Mouse (Mus musculus) thymus, adult 2 months (tissue): Measurements from ENCODE around the gene Man1c1. TPM values are rescaled to one million over a fixed set of nuclear protein-coding genes. Genes with fewer than 3 reads are reported as not detected.

ENCODE experiments used
- DNase-seq: peaks from one replicate; pipeline ENCODE4 v3.0.0; 2021
- H3K27ac ChIP-seq: fragments of 200-500 bp; 2 replicates; pipeline ENCODE4 v1.5.1; 2012; ENCODE audit warnings: low read length, control low read depth; ENCODE audit not compliant: control insufficient read depth, insufficient read depth
- H3K27me3 ChIP-seq: fragments of 200-500 bp; 2 replicates; pipeline ENCODE4 v1.6.1; 2012; ENCODE audit warnings: mild to moderate bottlenecking, low read length, moderate library complexity, mixed read lengths; ENCODE audit not compliant: control insufficient read depth, insufficient read depth
- H3K36me3 ChIP-seq: fragments of 200-500 bp; 2 replicates; pipeline ENCODE4 v1.6.1; 2012; ENCODE audit warnings: mild to moderate bottlenecking, low read length, moderate library complexity; ENCODE audit not compliant: control insufficient read depth, insufficient read depth
- H3K4me1 ChIP-seq: fragments of 200-500 bp; replicated peaks from 2 replicates; pipeline ENCODE4 v1.6.1; 2012; ENCODE audit warnings: low read length; ENCODE audit not compliant: control insufficient read depth, insufficient read depth
- H3K4me3 ChIP-seq: fragments of 200-500 bp; 2 replicates; pipeline ENCODE4 v1.5.1; 2012; ENCODE audit warnings: mild to moderate bottlenecking, low read length, control low read depth, moderate library complexity; ENCODE audit not compliant: control insufficient read depth, insufficient read depth
- CTCF ChIP-seq: fragments of 200-500 bp; IDR thresholded peaks from 2 replicates; pipeline ENCODE4 v1.5.1; 2012; ENCODE audit warnings: mild to moderate bottlenecking, control low read depth, low read length, moderate library complexity, borderline replicate concordance; ENCODE audit not compliant: control insufficient read depth, poor library complexity, insufficient read depth; ENCODE audit errors: extremely low read depth
- POLR2A ChIP-seq: fragments of 200-500 bp; IDR thresholded peaks from 2 replicates; pipeline ENCODE4 v1.6.1; 2012; ENCODE audit warnings: mild to moderate bottlenecking, low read length, control low read depth, moderate library complexity; ENCODE audit not compliant: control insufficient read depth, poor library complexity, insufficient read depth; ENCODE audit errors: extremely low read depth
- WGBS: fragments of 180-500 bp; shearing (Covaris S2); methylation state at CpG from one replicate; pipeline ENCODE4 v1.1.7; 2018; 5-methylcytosine and 5-hydroxymethylcytosine counted together
- polyA plus RNA-seq: library from polyadenylated mRNA; depleted of rRNA; stranded (reverse); fragments of >200 nt; gene quantifications from 2 replicates; pipeline ENCODE4 v1.2.3, GENCODE M21; 2012

Man1c1 gene
- polyA plus RNA-seq, 1 experiment, result 5.5 TPM

GRCm38 (mm10) chr4:134562014-134562413 is 142.1 kb downstream of the Man1c1 start:
- no peak overlapping the region for H3K4me3 ChIP-seq

GRCm38 (mm10) chr4:134560699-134561098 is 143.4 kb downstream of the Man1c1 start:
- no peak for TF ChIP-seq POLR2A
- no peak for TF ChIP-seq CTCF
- Histone ChIP-seq H3K36me3 (no peaks in the 10 kb centered on the region), H3K4me1 (peaks cover 15% of the 10 kb centered on the region), H3K4me3 (no peak overlapping the region), H3K27ac (no peak overlapping the region), H3K27me3 (no peaks in the 10 kb centered on the region)
- WGBS, result 97% methylated on average over 8 of the region's 8 CpGs
- DNase-seq, result no peak

More at GRCm38 (mm10) chr4:134562014-134562413, 142.1 kb downstream of the Man1c1 start:
- no peak for DNase-seq
- no peaks in the 10 kb centered on the region for H3K27me3 ChIP-seq
- no peak overlapping the region for H3K27ac ChIP-seq
- WGBS, result 95% methylated on average over 2 of the region's 2 CpGs
- H3K4me1 ChIP-seq, result peaks cover 15% of the 10 kb centered on the region
- no peak for TF ChIP-seq CTCF
- no peak for TF ChIP-seq POLR2A
- no peaks in the 10 kb centered on the region for H3K36me3 ChIP-seq

- TF ChIP-seq CTCF (no peak), POLR2A (0 out of 2 replicates have a peak, but pooled peaks have one; percentile 24)
- H3K36me3 ChIP-seq, result no peaks in the 10 kb centered on the region
- H3K27ac ChIP-seq, result no peak overlapping the region
- 46% methylated on average over 7 of the region's 7 CpGs for WGBS
- H3K4me1 ChIP-seq, result peaks cover 15% of the 10 kb centered on the region
- no peak for DNase-seq
- no peaks in the 10 kb centered on the region for H3K27me3 ChIP-seq
- H3K4me3 ChIP-seq, result no peak overlapping the region
Observed at GRCm38 (mm10) chr4:134559154-134559553, 144.9 kb downstream of the Man1c1 start.

GRCm38 (mm10) chr4:134558570-134559113 is 145.4 kb downstream of the Man1c1 start:
- H3K4me1 ChIP-seq, result peaks cover 15% of the 10 kb centered on the region
- H3K27me3 ChIP-seq, result no peaks in the 10 kb centered on the region
- 11% methylated on average over 9 of the region's 9 CpGs for WGBS
- no peaks in the 10 kb centered on the region for H3K36me3 ChIP-seq
- DNase-seq, result peak; percentile 46
- no peak for TF ChIP-seq POLR2A
- TF ChIP-seq CTCF, result no peak
- no peak overlapping the region for H3K4me3 ChIP-seq
- no peak overlapping the region for H3K27ac ChIP-seq

- TF ChIP-seq CTCF (no peak), POLR2A (no peak)
- Histone ChIP-seq H3K4me3 (no peak overlapping the region), H3K27ac (peak overlapping the region; percentile 1; the same call in 1 of the 2 replicates), H3K36me3 (no peaks in the 10 kb centered on the region), H3K4me1 (peaks cover 15% of the 10 kb centered on the region), H3K27me3 (no peaks in the 10 kb centered on the region)
- no peak for DNase-seq
- WGBS, result 6% methylated on average over 16 of the region's 16 CpGs
Observed at GRCm38 (mm10) chr4:134557626-134558249, 146.4 kb downstream of the Man1c1 start.

- no peak overlapping the region for H3K27ac ChIP-seq
- TF ChIP-seq CTCF (no peak), POLR2A (no peak)
- no peaks in the 10 kb centered on the region for H3K36me3 ChIP-seq
- 82% methylated on average over 8 of the region's 8 CpGs for WGBS
- H3K27me3 ChIP-seq, result 0 out of 2 replicates have a peak, but pooled peaks cover 4% of the 10 kb centered on the region
- no peak overlapping the region for H3K4me3 ChIP-seq
- DNase-seq, result no peak
- peaks cover 15% of the 10 kb centered on the region for H3K4me1 ChIP-seq
Observed at GRCm38 (mm10) chr4:134555956-134556580, 148.0 kb downstream of the Man1c1 start.

GRCm38 (mm10) chr4:134553631-134554030 is 150.5 kb downstream of the Man1c1 start:
- peaks cover 4% of the 10 kb centered on the region; the same call in 1 of the 2 replicates for H3K27me3 ChIP-seq
- WGBS, result 96% methylated on average over 1 of the region's 1 CpGs
- no peak for DNase-seq
- TF ChIP-seq CTCF (no peak), POLR2A (no peak)
- H3K4me3 ChIP-seq, result no peak overlapping the region
- no peak overlapping the region for H3K27ac ChIP-seq
- no peaks in the 10 kb centered on the region for H3K36me3 ChIP-seq
- H3K4me1 ChIP-seq, result peaks cover 7% of the 10 kb centered on the region
